Mouse (Mus musculus) thymus, postnatal 4 days (tissue): Measurements from ENCODE around the gene Elf2.
"Not testable (repeated sequence)": the region's sequence is repeated elsewhere in the genome, so short reads cannot be mapped to it uniquely, and the experiment has no call there.

Experiments used
- DNase-seq: peaks from one replicate; pipeline ENCODE4 v3.0.0; 2021

Elf2 gene

DNA sequence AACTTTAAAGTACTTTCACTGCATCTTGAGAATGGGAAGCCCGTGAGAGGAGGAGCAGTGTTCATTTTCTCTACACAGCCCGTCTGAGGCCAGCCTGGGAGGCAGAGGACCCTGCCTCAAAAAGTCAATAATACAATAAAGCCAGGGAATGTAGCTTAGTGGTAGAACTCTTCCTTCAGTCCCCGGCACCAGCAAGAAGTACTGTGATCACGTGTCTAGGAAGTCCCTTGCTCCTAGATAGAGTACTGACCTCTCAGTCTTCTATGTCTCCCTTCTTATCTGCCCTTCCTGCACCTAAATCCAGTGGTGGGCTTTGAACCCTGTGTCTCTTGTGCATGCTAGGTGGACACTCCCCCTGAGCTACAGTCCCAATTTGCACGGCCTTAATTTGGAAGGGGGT is 109.6 kb downstream of the Elf2 start:
- no peak for DNase-seq

DNA sequence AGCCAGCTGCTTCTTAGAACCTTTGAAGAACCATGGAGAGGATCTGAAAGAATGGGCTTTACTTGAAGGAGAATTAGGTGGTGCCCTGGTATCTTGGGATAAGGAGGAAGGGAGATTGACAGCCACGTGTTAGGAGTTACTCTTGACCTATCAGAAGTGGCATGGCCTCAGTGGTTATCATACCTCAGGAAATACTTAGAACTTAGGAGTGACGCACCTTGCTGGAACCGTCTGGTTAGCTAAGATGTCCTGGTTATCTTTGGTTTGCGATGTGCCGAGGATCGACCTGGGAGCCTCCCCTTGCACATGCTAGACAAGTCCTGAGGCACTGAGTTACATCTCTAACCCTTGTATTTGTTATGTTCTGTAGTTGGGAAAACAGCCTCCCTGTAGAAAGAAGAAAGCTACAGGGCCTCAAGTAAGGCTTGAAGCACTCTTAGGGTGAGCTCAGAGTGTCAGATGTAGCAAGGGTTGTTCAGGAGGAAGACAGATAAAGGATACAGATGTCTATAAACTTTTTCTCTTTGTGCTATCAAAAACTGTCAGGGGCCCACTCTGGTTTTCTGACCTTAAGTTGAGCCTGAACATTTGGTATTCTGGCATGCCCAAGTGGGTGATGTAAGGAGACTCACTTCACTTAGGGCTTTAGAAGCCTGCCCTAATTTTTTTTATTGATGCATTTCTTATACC is 110.2 kb downstream of the Elf2 start:
- no peak for DNase-seq

DNA sequence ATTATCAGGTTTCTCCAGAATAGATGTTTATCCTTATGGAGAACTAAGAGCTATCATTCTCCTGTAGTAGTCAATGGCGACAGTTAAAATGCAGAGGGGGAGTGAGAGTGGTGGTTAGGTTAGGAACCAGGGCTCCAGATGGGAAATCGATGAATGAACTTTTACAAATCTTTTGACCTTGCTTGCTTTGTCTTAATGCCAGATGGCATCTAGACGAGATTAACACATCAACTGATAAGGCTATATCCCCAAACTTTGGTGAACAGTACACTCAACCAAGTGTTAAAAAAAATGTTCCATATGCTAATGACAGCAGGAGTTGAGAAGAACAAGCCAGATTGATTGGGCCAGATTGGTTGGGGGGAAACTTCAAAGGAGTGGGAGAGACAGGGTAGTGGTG is 111.2 kb downstream of the Elf2 start:
- DNase-seq: no peak

DNA sequence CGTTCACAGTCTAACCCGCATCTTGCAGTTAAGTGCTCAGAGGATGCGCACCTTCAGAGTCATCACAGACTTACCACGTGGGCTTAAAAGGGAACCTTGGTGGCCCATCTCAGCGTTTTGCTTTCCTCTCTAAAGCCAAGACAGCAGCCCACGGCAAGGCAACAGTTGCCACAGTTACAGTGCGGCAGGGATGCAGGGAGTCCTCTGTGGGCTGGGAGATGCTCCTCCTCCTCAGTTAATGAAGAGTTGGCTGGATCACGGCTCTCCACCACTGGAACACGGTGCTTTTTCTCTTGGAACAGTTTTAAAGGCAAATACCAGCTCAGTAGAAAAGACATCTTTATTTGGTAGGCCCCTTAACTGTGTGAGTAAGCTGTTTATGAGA is 111.7 kb downstream of the Elf2 start:
- no peak for DNase-seq

DNA sequence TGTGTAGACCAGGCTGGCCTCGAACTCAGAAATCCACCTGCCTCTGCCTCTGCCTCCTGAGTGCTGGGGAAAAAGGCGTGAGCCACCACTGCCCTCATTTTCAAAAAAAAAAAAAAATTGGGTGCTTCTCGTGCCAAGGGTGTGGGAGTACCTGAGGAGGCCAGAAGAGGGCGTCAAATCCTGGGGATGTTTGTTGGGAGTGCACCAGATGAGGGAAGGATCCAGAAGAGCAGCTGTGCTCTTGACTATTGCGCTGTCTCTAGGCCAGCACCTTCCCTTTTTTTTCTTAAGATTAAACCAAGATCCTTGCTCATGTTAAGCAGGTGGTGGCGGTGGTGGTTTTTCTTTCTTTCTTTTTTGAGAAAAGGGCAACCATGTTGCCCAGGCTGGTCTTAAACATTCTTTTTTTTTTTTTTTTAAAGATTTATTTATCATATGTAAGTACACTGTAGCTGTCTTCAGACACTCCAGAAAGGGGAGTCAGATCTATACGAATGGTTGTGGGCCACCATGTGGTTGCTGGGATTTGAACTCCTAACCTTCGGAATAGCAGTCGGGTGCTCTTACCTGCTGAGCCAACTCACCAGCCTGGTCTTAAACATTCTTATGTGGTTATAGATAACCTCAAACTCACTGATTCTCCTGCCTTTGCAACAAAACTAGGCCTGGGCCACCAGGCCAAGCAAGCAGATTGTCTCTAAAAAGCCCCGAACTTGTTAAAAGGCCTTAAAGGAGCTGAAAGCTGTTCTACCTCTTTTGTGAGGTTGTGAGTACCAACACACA is 112.2 kb downstream of the Elf2 start:
- peak; percentile 71 for DNase-seq

DNA sequence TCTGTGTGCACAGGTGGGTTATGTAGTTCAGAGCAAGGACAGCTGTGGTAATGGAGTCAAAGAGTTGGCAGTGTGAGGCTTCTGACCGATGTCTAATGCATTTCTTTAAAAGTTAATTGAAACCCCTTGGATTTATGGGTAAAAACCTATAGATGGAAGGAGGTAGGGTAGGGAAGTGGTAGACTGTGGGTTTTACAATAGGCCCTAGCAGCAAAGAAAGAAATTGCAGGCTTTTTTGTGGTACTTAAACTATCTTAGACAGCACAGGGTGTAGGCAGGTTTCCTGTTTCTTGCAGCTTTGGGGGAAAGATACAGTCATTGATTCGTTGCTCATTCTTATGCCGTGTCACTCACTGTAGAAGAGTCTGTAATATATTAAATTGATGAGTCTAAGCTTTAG is 113.9 kb downstream of the Elf2 start:
- DNase-seq: no peak

DNA sequence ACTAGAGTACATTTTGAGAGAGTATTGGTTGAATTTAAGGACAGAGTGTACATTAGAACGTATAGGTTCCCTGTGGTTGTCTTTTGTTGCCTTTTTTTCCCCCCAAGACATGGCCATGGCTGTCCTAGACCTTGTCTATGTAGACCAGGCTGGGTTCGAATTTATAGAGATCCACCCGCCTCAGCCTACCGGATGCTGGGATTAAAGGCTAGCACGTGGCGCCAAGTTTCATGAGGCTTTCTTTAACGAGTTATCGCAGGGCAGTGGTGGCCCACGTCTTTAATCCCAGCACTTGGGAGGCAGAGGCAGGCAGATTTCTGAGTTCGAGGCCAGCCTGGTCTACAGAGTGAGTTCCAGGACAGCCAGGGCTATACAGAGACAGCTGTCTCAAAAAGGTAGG is 114.5 kb downstream of the Elf2 start:
- no peak for DNase-seq

DNA sequence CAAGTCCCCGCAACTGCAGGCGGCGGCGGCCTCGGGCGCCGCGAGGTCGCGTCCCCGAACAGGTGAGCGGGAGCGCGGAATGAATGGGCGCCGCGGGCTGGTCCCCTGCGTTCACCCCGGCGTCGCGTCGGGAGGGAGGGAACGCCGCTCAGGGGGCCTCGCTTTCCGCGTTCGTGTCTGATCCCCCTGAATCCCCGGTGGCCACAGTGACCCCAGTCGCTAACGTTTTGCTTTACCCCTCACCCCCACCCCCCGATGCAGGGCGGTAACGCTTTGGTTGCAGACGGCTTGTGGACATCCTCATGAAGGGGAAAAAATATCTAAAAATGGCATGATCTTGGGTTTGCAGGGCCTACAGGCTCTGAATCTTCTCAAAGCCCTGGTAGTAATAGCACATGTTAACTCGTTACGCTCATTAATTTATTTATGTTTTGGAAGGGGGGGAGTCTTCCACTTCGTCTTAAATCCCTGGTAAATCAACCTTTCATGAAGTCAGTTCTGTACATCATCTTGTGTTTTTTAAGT is 115.2 kb downstream of the Elf2 start:
- DNase-seq: no peak

DNA sequence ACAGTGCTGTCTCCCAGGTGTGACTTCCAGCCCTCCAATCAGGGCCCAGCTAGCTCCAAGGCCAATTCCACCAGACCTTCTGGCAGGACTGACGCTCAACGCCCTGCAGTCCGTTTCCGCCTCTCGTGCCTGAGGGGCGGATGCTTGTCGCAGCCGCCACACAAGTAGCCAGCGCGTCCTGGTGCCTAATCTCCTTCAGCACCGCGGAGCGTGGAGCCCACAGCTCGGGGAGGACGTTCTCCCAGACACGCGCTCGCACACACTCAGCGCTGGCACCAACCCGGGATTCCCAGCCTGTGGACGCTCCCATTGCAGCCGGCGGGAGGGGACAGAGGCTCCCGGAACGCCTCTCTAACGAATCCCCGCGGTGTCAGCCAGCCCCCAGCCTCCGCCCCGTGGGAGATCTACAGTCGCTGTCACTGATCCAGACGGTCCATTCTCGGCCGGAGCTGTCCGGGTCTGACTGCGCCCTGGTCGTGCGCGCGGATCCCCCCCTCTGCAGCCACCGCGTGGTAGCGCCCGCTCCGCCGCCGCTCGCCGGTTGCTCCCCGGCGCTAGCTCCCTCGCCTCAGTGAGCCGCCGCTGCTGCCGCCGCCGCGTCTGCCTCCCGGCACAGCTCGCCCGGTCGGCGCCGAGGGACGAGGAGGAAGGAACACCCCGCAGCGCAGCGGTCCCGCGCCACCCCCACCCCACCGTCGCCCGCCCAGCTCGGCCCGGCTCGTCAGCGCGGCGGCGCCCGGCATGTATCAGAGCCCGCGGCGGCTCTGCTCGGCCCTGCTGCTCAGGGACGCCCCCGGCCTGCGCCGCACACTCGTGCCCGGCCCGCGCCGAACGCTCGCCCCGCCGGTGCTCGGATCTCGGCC is 115.9 kb downstream of the Elf2 start, which contains the start of gene Noct:
TSS of gene Noct (plus strand) at position 85 of the 863 bp plus-strand sequence.
- DNase-seq: peak; percentile 89

DNA sequence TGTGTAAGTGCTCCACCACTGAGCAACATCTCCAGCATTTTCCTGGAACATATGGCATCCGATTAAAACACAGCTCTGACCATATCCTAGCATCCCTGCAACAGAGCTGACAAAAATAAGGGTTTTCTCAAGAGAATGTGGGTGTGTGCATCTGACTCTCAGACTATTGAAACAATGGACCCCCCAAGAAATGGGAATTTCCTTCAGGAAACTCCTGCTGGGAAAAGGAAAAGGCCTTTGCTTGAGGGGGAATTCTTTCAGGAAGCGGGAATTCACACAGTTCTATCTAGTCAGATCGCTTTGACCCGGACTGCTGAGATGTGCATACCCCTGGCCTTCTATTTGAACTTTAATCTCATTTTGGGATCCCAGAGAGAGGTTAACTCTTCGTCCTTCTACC is 116.9 kb downstream of the Elf2 start:
- no peak for DNase-seq

DNA sequence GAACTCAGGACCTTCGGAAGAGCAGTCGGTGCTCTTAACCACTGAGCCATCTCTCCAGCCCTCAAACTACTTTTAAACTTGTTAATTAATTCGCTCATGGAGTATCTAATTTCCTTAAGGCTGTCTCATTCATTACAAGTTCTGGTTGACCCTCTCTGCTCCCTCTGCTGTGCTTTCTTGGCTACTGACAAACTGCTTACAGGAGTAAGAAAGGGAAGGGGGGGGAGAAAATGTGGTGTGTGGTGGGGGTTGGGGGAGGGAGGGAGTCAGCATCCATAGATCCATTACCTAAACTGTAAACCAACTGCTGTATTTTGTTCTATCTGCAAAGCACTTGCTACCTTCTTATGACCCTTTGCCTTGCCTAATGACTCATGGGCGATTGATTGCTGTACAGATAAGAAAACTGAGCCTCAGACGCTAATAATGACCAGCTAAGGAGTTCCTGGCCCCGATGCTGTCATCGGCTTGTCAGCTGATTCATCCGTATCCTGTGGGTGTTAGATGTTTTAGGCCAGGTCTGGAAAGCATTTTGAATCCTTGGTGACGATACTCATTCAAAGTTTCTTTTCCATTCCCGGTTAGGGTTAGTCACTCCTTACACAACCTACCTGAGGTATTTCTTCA is 117.5 kb downstream of the Elf2 start:
- DNase-seq: no peak

DNA sequence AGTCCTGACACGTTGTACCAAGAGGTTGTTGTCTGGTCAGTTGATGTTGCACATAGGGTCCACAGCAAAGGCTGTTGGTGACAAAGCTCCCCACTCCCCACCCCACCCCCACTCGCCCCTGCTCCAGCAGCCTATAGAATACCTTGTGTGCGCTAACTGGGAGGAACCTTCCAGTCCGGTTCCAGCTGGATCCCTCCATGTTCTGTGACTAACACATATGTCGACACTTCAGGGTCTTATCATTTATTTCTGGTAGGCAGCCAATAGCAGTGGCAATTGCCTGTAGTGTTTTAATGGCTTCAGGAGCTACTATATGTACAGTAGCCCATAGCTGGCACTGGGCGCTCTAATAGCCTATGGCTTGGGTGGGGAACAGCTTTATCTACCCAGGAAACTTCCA is 118.2 kb downstream of the Elf2 start:
- DNase-seq: no peak

DNA sequence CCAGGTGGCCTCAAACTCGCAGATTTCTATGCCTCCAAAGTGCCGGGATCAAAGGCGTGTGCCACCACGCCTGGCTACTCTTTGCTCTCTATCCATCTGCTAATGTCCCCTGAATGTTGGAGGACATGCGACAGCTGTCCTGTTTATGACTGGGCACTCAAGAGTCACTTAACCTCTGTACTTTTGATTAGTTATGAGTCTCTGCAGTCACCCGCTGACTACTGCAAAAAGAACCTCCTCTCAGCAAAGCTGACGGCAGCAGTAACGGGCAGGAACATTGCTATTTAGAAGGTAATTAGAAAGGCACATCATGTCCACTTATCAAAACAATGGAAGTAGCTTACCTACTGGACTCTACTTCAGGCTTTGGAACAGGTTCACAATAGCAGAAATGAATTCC is 118.6 kb downstream of the Elf2 start:
- no peak for DNase-seq

DNA sequence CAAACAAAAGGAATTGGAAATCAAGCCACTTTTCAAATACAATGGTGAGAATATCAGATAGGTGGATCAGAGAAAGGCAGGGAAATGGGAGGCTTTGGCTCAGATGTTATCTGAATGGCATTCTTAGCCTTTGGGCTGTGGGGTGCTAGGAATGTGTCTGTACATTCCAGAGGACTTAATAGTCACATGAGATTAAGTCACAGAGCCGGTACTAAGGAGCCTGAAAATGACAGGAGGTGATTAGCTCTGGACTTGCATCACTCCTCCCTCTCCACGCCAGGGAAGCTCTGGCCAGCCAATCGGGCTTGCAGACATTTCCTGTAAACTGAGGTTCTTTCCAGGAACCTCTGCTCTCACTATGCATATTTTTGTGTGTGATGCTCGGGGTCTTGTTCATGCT is 119.6 kb downstream of the Elf2 start:
- no peak for DNase-seq

DNA sequence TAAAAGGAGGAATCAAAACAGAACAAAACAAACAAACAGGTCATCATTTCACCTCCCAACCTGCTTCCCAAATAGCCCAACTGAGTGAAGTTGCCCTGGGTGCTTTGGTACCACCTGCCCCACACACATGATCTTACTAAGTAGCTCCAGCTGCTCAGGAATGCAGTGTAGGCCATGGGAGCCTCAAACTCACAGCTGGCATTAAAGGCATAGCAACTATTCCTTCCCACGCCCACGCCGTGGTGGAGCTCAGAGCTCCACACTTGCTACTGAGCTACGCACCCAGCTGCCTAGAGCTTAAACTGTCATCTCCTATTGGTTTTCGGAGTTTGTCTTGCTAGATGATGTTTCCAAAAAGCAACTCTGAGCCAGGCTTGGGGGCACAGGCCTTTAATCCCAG is 121.2 kb downstream of the Elf2 start:
- no peak for DNase-seq

DNA sequence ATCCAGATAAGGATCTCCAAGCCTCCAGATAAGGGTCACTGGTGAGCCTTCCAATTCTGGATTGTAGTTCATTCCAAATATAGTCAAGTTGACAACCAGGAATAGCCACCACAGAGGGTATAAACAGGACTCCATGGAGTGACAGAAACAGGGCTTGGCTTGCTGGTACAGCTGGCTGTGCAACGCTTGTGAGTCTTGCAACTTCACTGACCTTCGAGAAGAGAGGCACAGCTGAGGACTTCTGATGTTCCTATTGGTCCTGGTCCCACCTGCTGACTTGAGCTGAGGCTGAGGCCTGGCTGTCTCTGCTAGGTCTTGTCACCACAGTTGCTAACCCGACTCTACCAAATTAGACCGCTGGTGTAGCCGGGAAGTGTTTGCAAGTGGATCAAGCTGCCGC is 122.1 kb downstream of the Elf2 start:
- DNase-seq: not testable (repeated sequence)

DNA sequence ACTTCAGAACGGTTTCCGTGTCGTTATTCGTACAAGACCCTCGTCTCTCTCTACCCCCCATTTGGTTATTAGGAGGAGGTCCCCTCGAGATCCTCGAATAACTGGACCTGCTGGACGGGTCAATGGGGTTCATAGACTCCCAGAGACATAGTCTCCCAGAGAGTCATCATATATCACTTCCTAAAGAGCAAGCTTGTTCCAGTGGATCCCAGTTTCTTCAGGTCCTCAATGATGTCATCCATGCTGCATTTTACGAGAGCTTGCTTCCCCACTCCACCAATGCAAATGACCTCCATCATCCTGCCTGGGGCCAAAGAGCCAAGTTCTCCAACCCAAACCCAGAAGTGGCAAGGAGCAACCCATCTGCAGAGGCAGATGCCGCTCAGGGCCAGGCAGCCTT is 124.1 kb downstream of the Elf2 start:
- DNase-seq: not testable (repeated sequence)

DNA sequence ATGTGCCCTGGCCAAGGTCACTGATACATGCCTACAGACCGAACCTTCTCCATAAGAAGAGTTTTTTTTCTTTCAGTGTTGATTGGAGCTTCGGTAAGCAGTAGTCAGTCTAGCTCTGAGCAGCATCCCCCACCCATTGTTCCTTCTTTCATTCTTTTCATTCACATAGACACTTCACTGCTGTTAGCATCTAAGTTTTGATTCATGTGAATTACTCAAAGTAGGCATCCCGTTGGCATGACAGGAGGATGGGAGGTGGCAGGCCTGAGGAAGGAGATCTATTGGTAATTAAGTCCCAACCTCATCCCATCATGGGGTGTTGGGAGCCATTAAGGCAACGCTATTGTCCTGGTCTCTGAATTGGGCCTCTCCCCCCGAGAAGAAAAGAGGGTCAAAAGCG is 124.8 kb downstream of the Elf2 start:
- no peak for DNase-seq

DNA sequence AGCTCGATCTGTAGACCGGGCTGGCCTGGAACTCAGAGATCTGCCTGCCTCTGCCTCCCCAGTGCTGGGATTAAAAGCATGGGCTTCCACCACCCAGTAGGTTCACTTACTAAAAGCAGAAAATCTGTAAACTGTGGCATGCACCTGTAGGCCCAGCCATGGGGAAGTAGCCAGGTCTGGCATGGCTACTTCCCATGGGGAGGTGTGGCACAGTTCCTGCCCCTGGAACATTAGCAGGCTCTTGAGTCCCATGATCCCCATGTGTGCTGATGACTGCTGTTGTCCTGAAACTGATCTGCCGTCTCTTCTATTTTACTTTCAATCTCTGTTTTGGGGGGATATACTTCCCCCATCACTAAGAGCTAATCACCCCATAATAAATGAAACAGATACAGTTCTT is 127.4 kb downstream of the Elf2 start:
- no peak for DNase-seq

DNA sequence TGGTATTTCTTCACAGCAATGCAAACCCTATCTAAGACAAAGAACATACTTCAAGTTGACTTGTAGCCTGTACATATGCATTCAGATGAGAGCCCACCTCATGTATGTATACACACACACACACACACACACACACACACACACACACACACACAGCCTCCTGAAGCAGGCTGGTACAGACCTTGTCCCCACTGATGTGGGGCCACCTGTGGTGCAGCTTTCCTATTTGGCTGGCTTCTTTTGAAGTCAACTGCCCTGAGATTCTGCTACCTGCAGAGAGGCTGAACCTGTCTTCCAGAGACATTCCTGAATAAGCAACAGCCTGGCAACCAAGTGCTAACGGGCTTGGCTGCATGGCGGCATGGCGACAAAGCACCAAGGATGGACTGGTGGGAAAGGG is 130.0 kb downstream of the Elf2 start:
- DNase-seq: no peak

DNA sequence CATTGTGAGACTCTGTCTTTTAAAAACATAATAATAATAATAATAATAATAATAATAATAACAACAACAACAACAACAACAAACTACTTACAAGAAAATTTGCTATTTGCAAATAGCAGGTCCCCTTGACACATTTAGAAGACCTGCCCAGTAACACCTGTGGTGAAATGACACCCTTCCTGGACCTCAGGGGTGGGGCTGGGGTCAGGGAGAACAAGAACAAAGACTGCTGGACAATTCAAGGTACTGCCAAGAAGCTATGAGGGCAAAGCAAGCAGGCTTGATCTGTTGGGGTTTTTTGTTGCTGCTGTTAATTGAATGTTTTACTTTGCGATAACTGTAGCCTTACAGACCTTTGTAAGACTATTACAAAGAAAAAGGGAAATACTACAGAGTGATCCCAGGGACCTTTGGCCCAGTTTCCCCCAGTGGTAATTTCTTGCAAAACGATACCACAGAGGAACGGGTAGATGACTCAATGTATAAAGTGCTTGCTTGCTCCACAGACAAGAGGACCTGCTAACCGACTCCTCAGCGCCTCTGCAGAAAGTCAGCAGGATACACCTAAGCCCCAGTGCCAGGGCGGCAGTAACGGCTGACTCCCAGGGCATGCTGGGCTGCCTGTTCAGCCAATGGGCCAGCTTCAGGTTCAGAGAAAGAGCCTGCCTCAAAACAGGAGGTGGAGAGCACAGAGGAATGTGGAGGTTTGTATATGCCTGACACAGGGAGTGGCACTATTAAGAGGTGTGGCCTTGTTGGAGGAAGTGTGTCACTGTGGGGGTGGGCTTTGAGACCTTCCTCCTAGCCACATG is 130.8 kb downstream of the Elf2 start:
- no peak for DNase-seq

DNA sequence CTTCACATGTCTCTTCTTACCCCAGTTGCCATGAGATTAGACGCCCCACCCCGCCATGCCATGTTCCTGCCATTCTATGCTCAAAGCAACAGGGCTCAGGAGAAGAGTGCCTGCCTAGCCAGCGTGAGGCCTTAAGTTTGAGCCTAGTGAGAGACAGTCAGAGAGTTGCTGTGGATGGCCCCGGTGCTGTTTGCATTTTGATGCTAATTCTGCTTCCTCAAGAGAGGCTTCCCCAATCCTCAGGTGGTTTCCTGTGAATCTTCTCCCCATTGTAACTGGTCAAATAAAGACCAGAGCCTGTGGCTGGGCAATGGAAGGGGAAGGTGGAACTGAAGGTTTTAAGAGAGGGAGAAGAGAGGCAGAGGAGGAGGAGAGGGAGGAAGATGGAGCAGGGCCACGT is 131.8 kb downstream of the Elf2 start:
- DNase-seq: no peak
